Mouse (Mus musculus) CH12.LX (cell line): ENCODE measurements at regions not wholly inside any gene's neighbourhood (a gene's known extent, or its start where the extent isn't known, plus 50 kb on each side); places are given as distances from the start of the nearest gene placed in this dataset.

ENCODE experiments used
- RCOR1 ChIP-seq: conservative IDR thresholded peaks from 2 replicates; pipeline ENCODE4 v1.6.1; 2012; ENCODE audit warnings: low read depth, mild to moderate bottlenecking, inconsistent platforms, low read length, improper control_type of control experiment

- no peak for TF ChIP-seq RCOR1
Observed at GRCm38 (mm10) chr16:68153541-68153940, 532.8 kb upstream of the Cadm2 start (continued).
